Mouse (Mus musculus): ENCODE data around the gene Lyrm9. TPM values are rescaled to one million over a fixed set of nuclear protein-coding genes. Genes with fewer than 3 reads are reported as not detected.

The Lyrm9 gene
- total RNA-seq (2021): 10 to 100 TPM; 23.2 to 30.6 TPM
- long read RNA-seq, experiment 1, full-length matches to known transcripts: 20 of 28 reads
- long read RNA-seq, experiment 1, partial matches to known transcripts: 2 of 28 reads
- long read RNA-seq, experiment 1, other reads (novel, unspliced or antisense): 6 of 28 reads
- long read RNA-seq, experiment 2, full-length matches to known transcripts: 16 of 18 reads
- long read RNA-seq, experiment 2, partial matches to known transcripts: 0 of 18 reads
- long read RNA-seq, experiment 2, other reads (novel, unspliced or antisense): 2 of 18 reads

DNA sequence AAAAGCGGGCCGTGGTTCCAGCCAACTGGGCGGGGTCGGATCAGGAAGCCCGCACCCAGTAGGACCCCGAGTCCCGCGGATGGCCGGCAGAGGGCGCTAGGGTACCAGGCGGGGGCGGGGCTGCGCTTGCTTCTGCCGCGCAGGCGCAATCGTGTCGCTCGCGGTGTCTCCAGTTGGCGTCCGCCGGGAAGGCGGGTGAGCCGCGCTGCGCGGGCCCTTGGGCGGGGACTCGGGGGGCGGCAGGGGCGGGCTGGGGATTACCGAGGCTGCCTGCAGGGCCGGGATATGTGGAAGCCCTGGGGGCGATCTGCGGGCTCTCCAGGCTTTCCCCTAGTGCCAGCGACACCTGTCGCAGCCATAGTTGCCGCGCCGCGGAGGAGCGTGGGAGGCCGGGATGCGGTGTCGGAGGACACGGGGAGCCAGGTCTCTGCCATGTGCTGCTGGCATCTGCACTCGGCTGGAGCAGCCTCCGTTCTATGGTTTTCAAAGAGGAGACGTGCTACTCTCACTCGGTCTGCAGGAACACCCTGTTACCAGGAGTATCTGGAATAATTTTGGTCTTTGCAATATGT, at the start of gene Lyrm9:
TSS of gene Lyrm9 (plus strand) at position 143 of the 572 bp plus-strand sequence.
- peak; percentile 99 for DNase-seq

DNA sequence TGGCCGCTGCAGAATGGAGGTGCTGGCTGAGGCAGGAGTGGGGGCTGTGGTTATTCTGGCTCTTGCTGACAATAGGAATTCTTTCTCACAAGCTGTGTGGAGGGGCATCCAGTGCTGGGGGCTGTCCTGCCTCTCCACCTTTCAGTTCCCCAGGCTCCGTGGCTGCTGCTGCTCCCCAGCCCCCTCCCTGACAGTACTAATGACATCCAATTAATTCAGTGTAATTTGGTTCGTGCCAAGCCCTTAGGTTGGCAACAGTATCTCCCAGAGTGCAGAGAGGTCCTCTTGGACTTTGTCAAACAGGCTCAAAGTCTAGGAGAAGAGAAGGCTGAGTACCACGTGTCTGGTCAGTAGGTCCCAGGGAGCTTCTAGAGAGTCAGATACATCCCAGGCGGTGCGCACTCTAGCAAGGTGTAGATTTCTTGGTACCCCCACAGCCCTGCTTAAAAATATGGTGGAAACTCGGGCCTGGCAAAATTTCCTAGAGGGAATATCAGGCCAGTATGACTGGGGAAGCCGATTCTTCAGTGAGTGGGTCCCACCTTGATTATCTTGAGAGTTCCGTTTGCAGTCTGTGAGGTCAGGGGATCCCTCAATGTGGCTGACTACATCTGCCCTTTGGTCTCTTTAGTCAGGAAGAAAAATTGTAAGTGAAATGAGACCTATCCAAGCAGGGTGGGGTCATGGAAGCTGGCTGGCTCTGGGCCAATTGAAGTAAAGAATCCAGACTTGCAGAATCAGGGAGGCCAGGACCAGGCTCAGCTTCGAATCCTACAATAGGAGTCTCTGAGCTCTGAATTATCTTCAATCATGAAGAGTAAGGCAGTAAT, 48.3 kb upstream of the Lyrm9 start:
- DNase-seq: no peak

- no peak for DNase-seq
Observed at GRCm38 (mm10) chr11:78780002-78780401, 46.4 kb upstream of the Lyrm9 start.

DNA sequence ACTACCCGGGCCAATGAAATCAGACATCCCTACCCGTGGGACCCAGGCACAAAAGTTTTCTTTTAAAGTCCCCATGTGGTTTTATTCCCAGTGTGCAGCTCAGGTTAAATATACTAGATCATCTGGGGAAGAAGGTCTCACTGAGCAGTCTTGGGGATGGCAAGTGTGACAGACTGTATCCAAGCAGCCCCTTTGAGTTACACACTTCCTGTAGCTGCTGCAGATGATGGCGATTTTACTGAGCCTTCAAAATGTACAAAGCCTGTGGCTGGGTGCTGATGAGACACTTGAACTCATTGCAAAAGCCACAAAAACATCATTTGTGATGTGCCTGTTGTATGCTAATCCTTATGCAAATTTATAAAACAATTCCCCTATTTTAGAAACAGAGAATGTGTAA, 45.8 kb upstream of the Lyrm9 start:
- DNase-seq: no peak

DNA sequence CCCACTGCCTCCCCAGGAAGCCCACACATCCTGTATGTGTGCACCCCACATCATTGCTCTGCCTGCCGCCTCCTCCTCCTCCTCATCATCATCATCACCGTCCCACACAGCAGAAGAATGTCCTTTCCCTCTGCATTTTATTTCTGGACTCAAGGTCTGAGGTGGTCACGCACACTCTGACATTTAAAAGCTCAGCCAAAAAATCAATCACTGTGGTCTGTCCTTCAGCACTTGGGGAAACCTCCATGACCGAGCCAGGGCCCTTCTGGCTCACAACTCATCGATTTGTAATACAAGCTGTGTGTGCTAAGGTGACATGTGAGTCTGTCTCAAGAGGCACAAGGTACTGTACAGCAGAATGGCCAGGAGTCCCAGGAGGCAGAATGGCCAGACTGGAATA, 44.1 kb upstream of the Lyrm9 start:
- peak; percentile 66 for DNase-seq

- no peak for DNase-seq
Observed at GRCm38 (mm10) chr11:78782791-78783347, 43.5 kb upstream of the Lyrm9 start.

DNA sequence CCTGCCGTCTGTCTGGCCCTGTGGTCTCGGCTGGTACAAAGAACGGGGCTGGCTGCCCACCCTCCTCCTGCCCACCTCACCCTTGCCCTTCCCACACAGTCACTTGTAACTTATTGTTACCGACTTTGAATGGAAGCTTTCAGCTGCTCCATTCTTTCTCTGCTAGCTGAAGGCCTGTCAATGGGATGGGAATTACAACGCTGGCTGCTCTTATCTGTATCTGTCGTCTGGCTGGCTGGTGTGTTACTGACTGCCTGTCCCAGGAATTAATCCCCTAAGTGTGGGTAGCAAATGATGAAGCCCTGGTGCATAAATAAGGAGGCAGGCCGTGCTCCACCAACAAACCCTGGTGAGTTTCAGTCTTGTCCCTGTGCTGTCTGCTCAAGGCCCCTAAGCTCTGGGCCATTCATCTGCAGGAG, 40.4 kb upstream of the Lyrm9 start:
- no peak for DNase-seq

DNA sequence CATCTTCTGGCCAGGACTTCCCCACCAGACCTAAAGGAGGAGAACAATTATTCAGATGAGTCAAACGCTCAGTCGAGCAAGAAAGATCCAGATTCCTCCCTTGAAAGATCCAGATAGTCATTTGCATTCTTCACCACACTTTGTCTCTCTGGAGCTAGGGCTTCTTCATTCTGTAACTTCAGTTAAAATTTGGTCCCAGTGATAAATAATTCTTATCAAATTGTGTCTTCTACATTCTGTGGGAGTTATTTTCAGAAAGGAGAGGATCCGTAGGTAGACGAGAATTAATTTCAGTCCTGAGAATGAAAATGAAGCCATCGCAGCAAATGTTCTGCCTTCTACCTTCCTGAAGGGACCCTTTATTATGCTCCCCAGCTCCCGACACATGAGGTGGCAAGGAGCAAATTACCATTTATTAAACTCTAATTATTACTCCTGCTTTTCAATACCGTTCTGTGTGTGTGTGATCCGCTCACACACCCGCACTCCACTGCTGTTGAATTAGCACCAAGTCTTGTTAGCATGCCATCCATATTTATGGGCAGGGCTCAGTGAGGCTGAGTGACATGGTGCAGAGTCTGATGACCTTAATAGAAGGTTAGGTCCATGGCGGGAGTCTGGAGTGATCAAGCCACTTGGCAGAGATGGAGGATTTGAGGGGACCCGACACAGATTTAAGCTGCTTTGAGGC, 36.9 kb upstream of the Lyrm9 start:
- DNase-seq: no peak

GRCm38 (mm10) chr11:78791582-78791981, 34.8 kb upstream of the Lyrm9 start:
- DNase-seq: peak; percentile 91

- no peak for DNase-seq
Observed at GRCm38 (mm10) chr11:78792055-78792454, 34.3 kb upstream of the Lyrm9 start.

GRCm38 (mm10) chr11:78792465-78792864, 33.9 kb upstream of the Lyrm9 start:
- no peak for DNase-seq

- no peak for DNase-seq
Observed at GRCm38 (mm10) chr11:78793116-78793515, 33.3 kb upstream of the Lyrm9 start.

GRCm38 (mm10) chr11:78796072-78796729, 30.2 kb upstream of the Lyrm9 start:
- no peak for DNase-seq

GRCm38 (mm10) chr11:78801094-78801493, 25.3 kb upstream of the Lyrm9 start:
- no peak for DNase-seq

DNA sequence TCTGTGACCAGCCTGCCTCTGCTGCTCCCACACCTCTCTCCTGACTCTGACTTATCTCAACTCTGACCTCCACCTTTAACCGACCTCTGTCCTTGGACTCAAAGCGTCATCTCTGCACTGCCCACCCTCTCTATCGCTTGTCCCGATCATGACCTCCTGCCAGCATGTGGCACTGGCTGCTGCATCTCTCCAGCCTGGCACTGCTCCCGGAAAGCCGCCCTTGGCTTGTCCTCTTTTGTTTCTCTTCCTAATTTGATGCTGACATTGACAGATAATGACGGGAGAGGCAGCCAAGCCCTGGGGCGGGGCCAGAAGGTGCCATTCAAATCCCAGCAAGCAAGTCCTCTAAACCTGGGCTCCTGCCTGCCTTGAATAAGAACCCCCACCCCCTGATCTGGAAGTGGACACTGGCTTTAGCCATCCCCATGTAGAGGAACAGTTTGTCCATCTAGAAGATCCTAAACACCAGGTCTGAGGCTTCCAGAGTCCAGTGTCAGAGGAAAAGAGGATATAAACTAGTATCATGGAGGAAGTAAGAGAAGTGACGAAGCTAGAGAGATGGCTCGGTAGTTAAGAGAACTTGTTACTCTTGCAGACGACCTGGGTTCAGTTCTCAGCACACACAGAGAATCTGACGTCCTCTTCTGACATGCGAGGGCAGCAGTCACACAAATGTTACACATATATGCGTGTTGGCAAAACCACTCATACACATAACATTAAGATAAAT, 22.6 kb upstream of the Lyrm9 start:
- peak; percentile 93 for DNase-seq

DNA sequence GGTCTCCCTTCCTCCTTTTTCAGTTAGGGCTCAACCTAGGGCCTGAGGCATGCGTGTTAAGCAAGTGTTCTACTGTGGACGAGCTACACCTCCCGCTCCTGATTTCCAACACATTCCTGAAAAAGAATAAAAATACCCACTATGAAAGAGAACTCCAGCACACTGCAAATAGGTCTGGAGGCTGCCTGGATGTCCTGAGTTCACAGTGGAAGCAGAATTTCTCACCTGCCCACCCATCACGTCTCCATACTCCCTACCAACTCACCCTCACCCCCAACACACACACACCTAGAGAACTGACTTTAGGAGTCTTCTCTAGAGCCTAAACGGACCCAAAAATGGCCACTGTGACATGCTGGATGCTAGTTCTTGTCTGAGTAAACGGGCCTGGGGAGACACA, 21.8 kb upstream of the Lyrm9 start:
- DNase-seq: no peak

GRCm38 (mm10) chr11:78805198-78805597, 21.2 kb upstream of the Lyrm9 start:
- DNase-seq: no peak

- DNase-seq: no peak
Observed at GRCm38 (mm10) chr11:78805691-78806137, 20.7 kb upstream of the Lyrm9 start.

DNA sequence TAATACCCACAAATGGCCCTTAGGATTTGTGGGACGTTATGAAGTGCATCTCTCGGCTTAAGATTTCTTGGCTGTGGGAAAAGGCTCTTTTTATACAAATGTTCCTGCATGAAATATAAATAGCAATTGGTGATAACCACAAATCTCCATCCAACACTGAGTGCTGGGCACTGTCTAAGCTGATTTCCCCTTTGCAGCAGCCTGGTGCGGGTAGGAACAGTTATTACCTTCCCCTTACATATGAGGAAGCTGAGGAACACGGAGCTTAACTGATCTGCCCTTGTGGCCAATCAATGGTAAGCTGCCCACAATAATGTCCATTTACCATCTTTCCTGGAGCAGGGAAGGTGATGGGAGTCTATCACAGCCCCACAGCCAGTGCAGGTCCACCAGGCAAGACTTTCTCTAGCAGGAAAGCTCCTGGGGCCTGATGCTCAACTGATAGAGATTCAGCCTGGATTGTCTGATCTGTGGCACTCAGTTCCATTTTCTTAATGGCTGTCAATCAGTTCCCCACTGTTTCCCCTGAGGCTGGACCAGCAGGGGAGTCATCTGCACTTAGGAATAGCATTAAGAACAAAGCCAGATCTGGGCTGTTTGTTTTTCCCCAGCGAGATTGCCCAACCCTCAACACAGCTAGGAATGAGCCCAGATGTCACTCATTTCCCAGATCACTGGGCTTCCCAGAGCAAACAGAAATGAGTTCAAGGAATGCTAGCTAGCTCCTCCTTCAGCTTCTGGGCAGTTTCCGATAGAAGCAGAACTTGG, 18.9 kb upstream of the Lyrm9 start:
- no peak for DNase-seq

DNA sequence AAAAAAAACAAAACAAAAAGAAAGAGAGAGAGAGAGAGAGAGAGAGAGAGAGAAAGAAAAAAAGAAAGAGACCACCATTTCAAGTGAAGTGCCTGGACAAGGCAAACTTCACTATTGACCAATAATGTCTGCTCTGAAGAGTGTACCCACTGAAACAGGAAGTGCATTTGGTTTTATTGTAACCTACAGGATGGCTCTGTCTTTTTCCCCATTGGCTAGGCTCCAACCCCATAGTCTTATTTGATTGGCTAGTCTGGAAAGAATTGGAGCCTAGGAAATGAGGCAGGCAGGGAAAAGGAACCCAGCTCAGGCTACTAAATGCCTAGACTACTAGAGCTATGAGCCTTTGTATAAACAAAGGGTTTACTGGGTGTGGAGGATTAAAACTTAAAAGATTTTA, 17.0 kb upstream of the Lyrm9 start:
- DNase-seq: no peak
